Mouse (Mus musculus) hindbrain, embryonic 15.5 days (tissue): Measurements from ENCODE around the gene Vat1l. TPM values are rescaled to one million over a fixed set of nuclear protein-coding genes. Genes with fewer than 3 reads are reported as not detected.

Experiments
- ATAC-seq: fragments of 200-750 bp; cut with Nextera tagmentation; 2 replicates; pipeline ENCODE4 v1.8.0; 2017; ENCODE audit warnings: low read depth, moderate number of reproducible peaks, moderate TSS enrichment; ENCODE audit not compliant: low FRiP score
- H3K27ac ChIP-seq: fragments of 300-500 bp; sonication (generic); replicated peaks from 2 replicates; pipeline ENCODE4 v1.5.1; 2015; ENCODE audit warnings: mild to moderate bottlenecking, inconsistent platforms
- H3K27me3 ChIP-seq: fragments of 300-500 bp; sonication (generic); 2 replicates; pipeline ENCODE4 v1.6.1; 2015; ENCODE audit warnings: control low read depth, inconsistent platforms
- H3K36me3 ChIP-seq: fragments of 300-500 bp; sonication (generic); 2 replicates; pipeline ENCODE4 v1.6.1; 2015; ENCODE audit warnings: control low read depth, inconsistent platforms
- H3K4me1 ChIP-seq: fragments of 300-500 bp; sonication (generic); replicated peaks from 2 replicates; pipeline ENCODE4 v1.6.1; 2015; ENCODE audit warnings: control low read depth, inconsistent platforms
- H3K4me2 ChIP-seq: fragments of 300-500 bp; sonication (generic); 2 replicates; pipeline ENCODE4 v1.6.1; 2015; ENCODE audit warnings: moderate library complexity, mild to moderate bottlenecking, inconsistent platforms
- H3K4me3 ChIP-seq: fragments of 300-500 bp; sonication (generic); 2 replicates; pipeline ENCODE4 v1.5.1; 2015; ENCODE audit warnings: mild to moderate bottlenecking, inconsistent platforms
- H3K9ac ChIP-seq: fragments of 300-500 bp; sonication (generic); 2 replicates; pipeline ENCODE4 v1.6.1; 2015; ENCODE audit warnings: inconsistent platforms
- H3K9me3 ChIP-seq: fragments of 300-500 bp; sonication (generic); 2 replicates; pipeline ENCODE4 v1.6.1; 2016; ENCODE audit warnings: control low read depth, inconsistent platforms
- WGBS: fragments of 180-500 bp; shearing (Covaris S2); methylation state at CpG from one replicate; pipeline ENCODE4 v1.1.7; 2015; 5-methylcytosine and 5-hydroxymethylcytosine counted together
- polyA plus RNA-seq: library from polyadenylated mRNA; unstranded; fragments of >200 nt; fragmentation: Nextera tagmentation; extraction: Ambion mirVana; gene quantifications from 2 replicates; pipeline ENCODE4 v1.2.1, GENCODE M21; 2015

Gene Vat1l
- 62.2 and 62.6 TPM in 2 replicates for polyA plus RNA-seq

DNA sequence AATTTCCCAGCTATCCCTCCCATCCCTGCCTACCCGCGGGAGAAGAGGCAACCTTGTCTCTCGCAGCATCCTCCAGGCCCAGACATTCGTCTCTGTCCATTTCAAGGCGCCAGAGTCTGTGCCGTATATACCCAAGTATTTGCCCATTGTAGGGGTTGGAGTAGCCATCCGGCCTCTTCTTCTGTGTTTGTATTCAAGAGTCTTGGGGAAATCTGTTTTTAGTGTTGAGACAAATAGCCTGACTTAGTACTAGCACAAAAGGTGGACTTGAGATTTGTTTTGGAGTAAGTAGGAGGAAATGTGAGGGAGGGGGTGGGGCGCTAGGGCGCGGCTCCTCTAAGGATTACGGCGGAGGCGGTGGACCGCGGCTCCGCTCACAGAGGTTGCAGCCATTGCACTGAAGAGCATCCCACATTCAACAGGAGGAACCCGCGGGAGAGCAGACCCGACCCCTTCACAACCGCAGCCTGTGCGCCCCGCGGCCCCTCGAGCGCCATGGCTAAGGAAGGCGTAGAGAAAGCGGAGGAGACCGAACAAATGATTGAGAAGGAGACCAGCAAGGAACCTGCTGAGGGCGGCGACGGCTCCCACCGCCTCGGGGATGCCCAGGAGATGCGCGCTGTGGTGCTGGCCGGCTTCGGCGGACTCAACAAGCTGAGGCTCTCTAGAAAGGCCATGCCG lies at the start of gene Vat1l:
TSS of gene Vat1l (plus strand) at position 392 of the 681 bp plus-strand sequence.
- Histone ChIP-seq H3K9me3 (no peaks in the 10 kb centered on the region), H3K4me1 (peaks cover 14% of the 10 kb centered on the region), H3K9ac (peak within 1 kb of the TSS; percentile 74), H3K36me3 (no peaks in the 10 kb centered on the region), H3K27ac (peak within 1 kb of the TSS; percentile 76), H3K27me3 (no peaks in the 10 kb centered on the region), H3K4me3 (peak within 1 kb of the TSS; percentile 57), H3K4me2 (peak within 1 kb of the TSS; percentile 72)
- peak; percentile 88 for ATAC-seq
- under 1% methylated on average over 39 of the region's 39 CpGs for WGBS

DNA sequence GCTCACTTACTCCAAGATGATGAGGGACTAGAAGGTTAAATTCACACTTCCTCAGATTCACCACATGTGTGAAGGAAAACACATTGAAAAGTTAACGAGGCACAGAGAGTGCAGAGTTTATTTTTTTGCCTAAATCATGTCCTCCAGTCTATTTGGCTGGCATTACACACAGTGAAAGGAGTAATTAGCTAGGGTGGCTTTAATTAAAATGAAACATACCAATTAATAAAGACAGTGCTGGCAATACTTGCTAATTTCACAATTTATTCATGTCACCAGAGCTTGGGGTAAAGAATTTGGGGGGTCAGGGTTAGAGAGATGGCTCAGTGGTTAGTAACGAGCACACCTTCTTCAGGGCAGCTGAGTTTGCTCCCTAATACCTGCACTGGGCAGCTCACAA lies 46.8 kb upstream of the Vat1l start:
- ATAC-seq: no peak
- H3K27ac ChIP-seq: no peak overlapping the region
- 48% methylated on average over 2 of the region's 2 CpGs for WGBS

DNA sequence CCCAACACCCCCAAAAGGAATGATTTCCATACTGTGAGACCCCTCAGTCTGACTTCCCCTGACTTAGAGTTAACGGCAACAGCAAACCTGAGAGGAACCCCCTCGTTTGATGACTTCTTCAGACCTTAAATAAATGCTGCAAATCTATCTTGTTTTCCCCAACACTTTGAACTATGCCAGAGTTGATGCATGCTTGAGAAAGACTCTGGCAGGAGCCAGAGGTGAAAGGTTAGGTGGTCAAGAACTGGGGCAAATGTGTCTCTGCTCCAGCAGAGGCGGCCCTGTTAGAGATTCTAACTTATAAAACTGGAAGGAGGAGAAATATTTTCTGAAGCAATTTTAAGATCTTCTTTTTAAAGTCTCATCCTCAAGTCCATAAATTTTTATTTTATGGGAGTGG lies 45.7 kb upstream of the Vat1l start:
- Histone ChIP-seq H3K9me3 (no peaks in the 10 kb centered on the region), H3K4me1 (no peaks in the 10 kb centered on the region), H3K27me3 (no peaks in the 10 kb centered on the region), H3K36me3 (no peaks in the 10 kb centered on the region), H3K27ac (no peak overlapping the region), H3K4me3 (no peak overlapping the region), H3K9ac (no peak overlapping the region), H3K4me2 (no peak overlapping the region)
- WGBS: 83% methylated on average over 3 of the region's 3 CpGs
- ATAC-seq: no peak

More for the DNA sequence above, 46.8 kb upstream of the Vat1l start:
- no peaks in the 10 kb centered on the region for H3K27me3 ChIP-seq
- no peak overlapping the region for H3K9ac ChIP-seq
- no peaks in the 10 kb centered on the region for H3K9me3 ChIP-seq
- H3K4me3 ChIP-seq: no peak overlapping the region
- H3K4me1 ChIP-seq: no peaks in the 10 kb centered on the region
- no peak overlapping the region for H3K4me2 ChIP-seq
- H3K36me3 ChIP-seq: no peaks in the 10 kb centered on the region

DNA sequence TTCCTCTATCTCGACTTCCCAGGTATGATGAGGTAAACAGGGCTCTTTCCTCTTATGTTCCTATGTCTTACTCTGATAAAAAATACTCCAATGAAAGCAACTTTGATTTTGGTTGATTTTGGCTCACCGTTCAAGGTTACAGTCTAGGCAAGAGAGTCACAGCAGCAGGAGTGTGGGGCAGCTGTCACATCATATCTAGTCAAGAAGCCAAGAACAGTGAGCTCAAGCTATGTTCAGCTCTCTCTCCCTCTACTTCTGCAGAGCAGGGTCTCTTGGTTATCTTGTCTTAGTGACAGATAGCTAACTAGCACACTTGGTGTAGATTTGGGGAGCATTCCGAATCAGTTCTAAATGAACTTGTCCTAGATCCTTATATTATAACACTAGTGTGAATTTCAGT lies 41.5 kb upstream of the Vat1l start:
- Histone ChIP-seq H3K4me1 (0 out of 2 replicates have a peak, but pooled peaks cover 5% of the 10 kb centered on the region), H3K36me3 (no peaks in the 10 kb centered on the region), H3K27me3 (no peaks in the 10 kb centered on the region), H3K4me3 (no peak overlapping the region), H3K9ac (no peak overlapping the region), H3K9me3 (no peaks in the 10 kb centered on the region), H3K4me2 (no peak overlapping the region), H3K27ac (no peak overlapping the region)
- 89% methylated on average over 3 of the region's 3 CpGs for WGBS
- no peak for ATAC-seq

DNA sequence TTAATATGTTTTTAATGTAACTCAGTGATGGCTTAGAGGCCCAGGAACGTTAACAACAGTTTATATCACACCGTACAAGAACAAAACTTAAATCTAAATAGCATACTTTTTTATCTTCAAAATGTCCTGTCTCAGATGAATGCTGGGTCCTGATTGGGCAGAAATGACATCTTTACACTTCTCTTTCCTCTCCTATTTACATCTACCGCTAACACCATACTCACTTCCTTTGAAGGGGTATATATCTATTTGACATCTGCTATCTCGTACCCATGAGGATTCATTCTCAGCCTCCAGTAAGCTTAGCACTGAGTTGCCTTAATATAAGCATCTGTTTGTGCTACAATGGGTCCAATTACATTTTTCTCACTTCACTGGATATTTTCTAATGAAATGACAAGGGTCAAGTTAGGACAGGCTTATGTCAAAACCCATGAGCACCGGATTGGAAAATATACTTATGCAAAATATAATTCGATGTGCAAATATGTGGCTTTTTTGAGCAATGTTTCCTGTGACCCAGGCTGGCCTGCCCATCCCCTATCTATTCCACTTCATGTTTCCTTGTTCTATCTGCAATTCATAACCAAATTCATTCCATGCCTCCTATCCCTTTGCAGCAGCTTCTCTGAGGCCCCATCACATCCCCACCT lies 40.8 kb upstream of the Vat1l start:
- ATAC-seq: no peak
- H3K36me3 ChIP-seq: no peaks in the 10 kb centered on the region
- WGBS: 76% methylated on average over 6 of the region's 6 CpGs
- H3K4me3 ChIP-seq: no peak overlapping the region
- H3K27ac ChIP-seq: no peak overlapping the region
- no peak overlapping the region for H3K4me2 ChIP-seq
- no peaks in the 10 kb centered on the region for H3K27me3 ChIP-seq
- no peak overlapping the region for H3K9ac ChIP-seq
- 0 out of 2 replicates have a peak, but pooled peaks cover 5% of the 10 kb centered on the region for H3K4me1 ChIP-seq
- no peaks in the 10 kb centered on the region for H3K9me3 ChIP-seq

DNA sequence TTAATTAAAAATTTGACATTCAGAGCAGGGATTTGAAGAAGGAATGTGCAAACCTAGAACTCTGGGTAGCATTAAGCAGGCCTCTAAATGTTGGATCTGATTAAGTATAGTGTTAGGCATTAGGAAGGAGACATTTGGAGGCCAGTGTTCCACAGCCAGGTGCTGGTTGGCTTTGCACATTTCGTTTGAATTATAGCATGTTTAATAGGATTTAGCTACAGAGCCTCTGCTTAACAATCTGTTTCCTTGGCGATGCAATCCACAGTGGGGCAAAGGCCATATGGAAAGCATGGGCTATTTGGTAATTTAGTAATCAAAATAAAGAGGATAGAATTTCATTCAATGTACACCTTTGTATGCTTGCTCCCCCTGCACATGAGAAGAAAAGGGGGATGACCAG lies 39.7 kb upstream of the Vat1l start:
- WGBS: 34% methylated on average over 2 of the region's 2 CpGs

DNA sequence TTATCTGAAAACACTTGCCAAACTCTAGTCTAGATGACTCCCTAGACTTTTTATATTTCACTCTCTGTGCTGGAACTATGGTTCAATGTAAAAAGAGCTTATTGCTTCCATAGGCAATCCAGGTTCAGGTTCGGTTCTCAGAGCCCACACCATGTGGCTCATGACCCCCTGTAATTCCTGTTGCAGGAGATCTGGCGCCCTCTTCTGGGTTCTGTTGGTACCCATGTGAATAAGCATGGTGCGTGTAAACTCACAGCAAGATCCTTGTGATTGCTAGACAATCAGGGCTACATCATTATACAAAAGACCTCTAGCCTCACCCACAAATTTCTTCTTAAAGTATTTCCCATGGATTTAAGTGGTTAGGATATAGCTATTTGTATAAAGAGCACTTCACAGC lies 28.7 kb upstream of the Vat1l start:
- no peaks in the 10 kb centered on the region; the same call in 1 of the 2 replicates for H3K4me1 ChIP-seq
- 67% methylated on average over 3 of the region's 3 CpGs for WGBS
- no peak overlapping the region for H3K4me2 ChIP-seq

More for the DNA sequence above, 39.7 kb upstream of the Vat1l start:
- no peaks in the 10 kb centered on the region for H3K36me3 ChIP-seq
- H3K9me3 ChIP-seq: no peaks in the 10 kb centered on the region
- no peak for ATAC-seq
- H3K4me1 ChIP-seq: 0 out of 2 replicates have a peak, but pooled peaks cover 5% of the 10 kb centered on the region
- H3K27ac ChIP-seq: no peak overlapping the region
- no peak overlapping the region for H3K4me2 ChIP-seq
- H3K4me3 ChIP-seq: no peak overlapping the region
- H3K27me3 ChIP-seq: no peaks in the 10 kb centered on the region
- H3K9ac ChIP-seq: no peak overlapping the region

DNA sequence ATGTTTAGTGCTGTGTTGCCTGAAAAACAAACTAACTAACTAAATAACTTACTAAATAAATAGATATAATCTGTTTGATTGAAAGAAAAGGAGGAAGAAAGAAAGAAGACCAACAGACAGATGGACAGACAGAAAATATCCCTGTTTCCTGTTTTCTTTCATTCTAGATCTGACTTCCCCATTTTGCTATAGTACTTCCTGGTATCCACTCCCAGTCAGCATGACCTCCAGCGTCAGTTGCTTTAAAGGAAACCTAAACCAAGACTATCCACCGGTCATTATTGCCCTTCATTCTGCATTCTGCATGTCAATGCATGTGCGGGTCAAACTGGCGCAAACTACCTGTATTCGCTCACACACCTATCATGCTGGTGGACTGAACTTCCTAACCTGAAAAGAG lies 12.1 kb upstream of the Vat1l start:
- no peak overlapping the region for H3K27ac ChIP-seq
- ATAC-seq: no peak

More for the DNA sequence above, 28.7 kb upstream of the Vat1l start:
- ATAC-seq: no peak
- H3K4me3 ChIP-seq: no peak overlapping the region
- H3K9ac ChIP-seq: no peak overlapping the region
- no peaks in the 10 kb centered on the region for H3K9me3 ChIP-seq
- no peaks in the 10 kb centered on the region for H3K36me3 ChIP-seq
- H3K27ac ChIP-seq: no peak overlapping the region
- no peaks in the 10 kb centered on the region for H3K27me3 ChIP-seq

DNA sequence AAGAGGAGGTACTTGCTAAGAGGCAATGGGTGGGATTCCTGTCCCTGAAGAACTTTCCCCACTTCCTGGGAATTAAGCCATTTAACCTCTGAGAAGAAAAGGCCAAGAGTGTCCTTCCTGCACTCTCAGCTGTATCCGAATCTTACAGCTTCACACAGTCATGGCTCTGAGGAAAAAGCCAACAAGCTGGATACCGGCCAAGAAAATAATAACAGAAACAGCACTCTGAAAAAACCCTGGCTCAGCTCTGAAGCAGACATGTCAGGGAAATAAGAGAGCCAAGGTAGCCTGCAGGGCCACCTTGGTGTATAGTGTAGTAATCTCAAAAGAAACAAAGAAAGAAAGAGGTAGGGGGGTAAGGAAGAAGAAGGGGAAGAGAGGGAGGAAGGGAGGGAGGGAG lies 6.4 kb upstream of the Vat1l start:
- Histone ChIP-seq H3K4me1 (no peaks in the 10 kb centered on the region), H3K36me3 (no peaks in the 10 kb centered on the region), H3K4me3 (no peak overlapping the region), H3K4me2 (no peak overlapping the region), H3K9me3 (no peaks in the 10 kb centered on the region), H3K27ac (no peak overlapping the region), H3K9ac (no peak overlapping the region), H3K27me3 (no peaks in the 10 kb centered on the region)
- 51% methylated on average over 2 of the region's 2 CpGs for WGBS
- ATAC-seq: no peak

More for the DNA sequence above, 12.1 kb upstream of the Vat1l start:
- Histone ChIP-seq H3K4me2 (no peak overlapping the region), H3K9me3 (no peaks in the 10 kb centered on the region), H3K27me3 (no peaks in the 10 kb centered on the region), H3K4me1 (0 out of 2 replicates have a peak, but pooled peaks cover 2% of the 10 kb centered on the region), H3K4me3 (no peak overlapping the region), H3K9ac (no peak overlapping the region), H3K36me3 (no peaks in the 10 kb centered on the region)
- 89% methylated on average over 5 of the region's 5 CpGs for WGBS

DNA sequence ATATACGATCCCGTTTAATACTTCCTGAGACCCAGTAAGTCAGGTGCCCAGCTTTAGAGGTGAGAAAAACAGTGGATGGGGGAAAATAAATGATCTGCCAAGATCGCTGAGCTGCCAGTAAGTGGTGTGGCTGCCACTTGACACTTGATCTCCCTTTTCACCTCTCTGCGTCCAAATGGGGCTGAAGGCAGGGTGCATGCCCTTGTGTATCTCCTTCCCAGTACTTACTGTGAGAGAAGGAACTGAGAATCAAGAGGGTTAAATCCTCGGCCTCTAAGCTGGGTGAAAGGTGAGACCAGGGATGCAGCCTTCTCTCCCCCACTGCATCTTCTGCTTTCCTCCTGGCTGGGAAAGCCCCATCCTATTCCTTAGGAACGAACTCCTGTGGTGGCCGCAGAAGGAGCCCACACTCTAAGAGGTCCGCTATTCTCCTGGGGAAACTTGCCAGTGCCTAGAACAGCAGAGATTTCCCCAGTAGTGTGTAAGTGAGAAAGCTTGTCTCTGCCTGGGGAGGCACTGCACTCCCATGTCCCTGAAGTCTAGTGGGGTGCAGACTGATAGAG lies 1.1 kb downstream of the Vat1l start:
- ATAC-seq: no peak
- Histone ChIP-seq H3K4me2 (peak overlapping the region; percentile 72), H3K9me3 (no peaks in the 10 kb centered on the region), H3K27me3 (no peaks in the 10 kb centered on the region), H3K4me3 (peak overlapping the region; percentile 57), H3K36me3 (no peaks in the 10 kb centered on the region), H3K9ac (peak overlapping the region; percentile 74), H3K27ac (peak overlapping the region; percentile 20), H3K4me1 (peaks cover 14% of the 10 kb centered on the region)
- WGBS: 5% methylated on average over 8 of the region's 8 CpGs

DNA sequence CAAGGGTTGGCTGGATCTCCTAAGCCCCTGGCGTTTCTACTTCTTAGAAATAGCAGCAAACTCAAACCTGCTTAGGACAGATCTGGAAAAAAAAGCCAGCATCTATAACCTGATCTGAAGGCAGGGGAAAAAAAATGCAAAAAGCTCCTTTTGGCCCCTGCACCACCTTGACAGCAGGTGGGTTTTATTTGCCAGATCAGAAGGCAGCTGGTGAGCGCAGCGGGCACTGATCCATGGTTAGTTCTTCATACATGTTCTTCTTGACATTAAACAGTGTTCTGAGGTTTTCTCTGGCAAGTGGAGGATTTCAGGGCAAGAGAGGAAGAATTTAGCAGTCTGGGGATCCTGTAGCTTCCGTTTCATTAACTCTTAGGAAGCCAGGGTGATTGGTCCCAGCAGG lies 1.6 kb downstream of the Vat1l start:
- Histone ChIP-seq H3K27ac (peak overlapping the region; percentile 20), H3K4me1 (peaks cover 14% of the 10 kb centered on the region), H3K9ac (peak overlapping the region; percentile 74), H3K9me3 (no peaks in the 10 kb centered on the region), H3K4me3 (peak overlapping the region; percentile 57), H3K36me3 (no peaks in the 10 kb centered on the region), H3K27me3 (no peaks in the 10 kb centered on the region), H3K4me2 (peak overlapping the region; percentile 72)
- 37% methylated on average over 4 of the region's 4 CpGs for WGBS
- ATAC-seq: no peak

DNA sequence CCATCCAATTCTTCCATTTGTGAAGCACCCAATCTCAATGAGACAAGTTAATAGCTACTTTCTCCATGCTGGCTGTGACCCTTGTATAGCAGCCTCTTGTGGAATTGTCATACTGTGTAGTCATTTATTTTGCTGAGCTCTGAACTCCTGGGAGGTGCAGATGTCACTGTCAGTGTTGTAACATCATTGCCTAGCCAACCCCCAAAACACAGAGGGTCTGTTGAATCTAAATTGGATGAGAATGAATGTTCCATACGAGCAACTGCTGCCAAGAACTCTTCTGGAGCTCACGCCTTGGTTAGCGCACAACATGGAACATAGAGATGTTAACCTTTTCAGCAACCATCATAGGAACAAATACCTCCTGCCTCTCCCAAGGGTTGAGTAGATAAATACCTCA lies 15.4 kb downstream of the Vat1l start:
- Histone ChIP-seq H3K4me1 (no peaks in the 10 kb centered on the region), H3K9me3 (no peaks in the 10 kb centered on the region), H3K4me3 (no peak overlapping the region), H3K4me2 (no peak overlapping the region), H3K27ac (no peak overlapping the region), H3K36me3 (no peaks in the 10 kb centered on the region), H3K27me3 (no peaks in the 10 kb centered on the region), H3K9ac (no peak overlapping the region)
- ATAC-seq: no peak
- WGBS: 69% methylated on average over 3 of the region's 3 CpGs
